Mouse (Mus musculus): ENCODE measurements around the gene Snx9. TPM values are rescaled to one million over a fixed set of nuclear protein-coding genes. Genes with fewer than 3 reads are reported as not detected.

Snx9 gene
- polyA plus RNA-seq, 2 experiments = 9.4 to 11.6 TPM

GRCm38 (mm10) chr17:5806823-5807222 is 34.3 kb upstream of the Snx9 start:
- Histone ChIP-seq H3K4me3 (ENCODE audit: insufficient read depth in 1 of 2, low read depth in 2 of 2, low read length in 2 of 2) (no peak overlapping the region), H3K27ac (no peak overlapping the region), H3K36me3 (replicated peaks; ENCODE audit: control insufficient read depth, insufficient read depth, low read depth) (no peaks in the 10 kb centered on the region), H3K9me3 (ENCODE audit: control insufficient read depth, low read length) (no peaks in the 10 kb centered on the region), H3K4me2 (ENCODE audit: low read depth) (no peak overlapping the region), H3K4me1 (replicated peaks; ENCODE audit: control insufficient read depth in 2 of 2, insufficient read depth in 2 of 2, low read length in 1 of 2) (peaks cover 0 to 15% of the 10 kb centered on the region in 2 experiments; a peak in 3 of 4 replicates), H3K27me3 (ENCODE audit: control insufficient read depth, insufficient read depth, low read length) (no peaks in the 10 kb centered on the region), H3K9ac (replicated peaks) (no peak overlapping the region)
- DNase-seq (ENCODE audit: low read depth in 3 of 3, low spot score in 3 of 3) (no peak), ATAC-seq (ENCODE audit: insufficient read depth) (no peak)
- 65% methylated on average over 2 of the region's 2 CpGs for WGBS (ENCODE audit: insufficient replicate concordance)
- TF ChIP-seq CTCF (IDR thresholded peaks at IDR 0.05; ENCODE audit: low read depth) (no peak), EP300 (IDR thresholded peaks at IDR 0.05; ENCODE audit: low read depth) (no peak)

GRCm38 (mm10) chr17:5807847-5808386 is 33.2 kb upstream of the Snx9 start:
- Histone ChIP-seq H3K9ac (replicated peaks) (no peak overlapping the region), H3K4me2 (ENCODE audit: low read depth) (no peak overlapping the region), H3K9me3 (ENCODE audit: control insufficient read depth, low read length) (no peaks in the 10 kb centered on the region), H3K4me3 (ENCODE audit: insufficient read depth in 1 of 2, low read depth in 2 of 2, low read length in 2 of 2) (no peak overlapping the region), H3K27me3 (ENCODE audit: control insufficient read depth, insufficient read depth, low read length) (no peaks in the 10 kb centered on the region), H3K36me3 (replicated peaks; ENCODE audit: control insufficient read depth, insufficient read depth, low read depth) (no peaks in the 10 kb centered on the region), H3K27ac (no peak overlapping the region), H3K4me1 (replicated peaks; ENCODE audit: control insufficient read depth in 2 of 2, insufficient read depth in 2 of 2, low read length in 1 of 2) (peaks cover 0 to 6% of the 10 kb centered on the region in 2 experiments; a peak in 2 of 4 replicates)
- 25% methylated on average over 3 of the region's 3 CpGs for WGBS (ENCODE audit: insufficient replicate concordance)
- no peak for ATAC-seq (ENCODE audit: insufficient read depth)
- TF ChIP-seq EP300 (IDR thresholded peaks at IDR 0.05; ENCODE audit: low read depth) = no peak
- TF ChIP-seq CTCF (IDR thresholded peaks at IDR 0.05; ENCODE audit: low read depth) = no peak
- no peak for DNase-seq (ENCODE audit: low read depth in 3 of 3, low spot score in 3 of 3)

- TF ChIP-seq CTCF (IDR thresholded peaks at IDR 0.05; ENCODE audit: low read depth) (no peak), EP300 (IDR thresholded peaks at IDR 0.05; ENCODE audit: low read depth) (no peak)
- no peak overlapping the region for H3K4me2 ChIP-seq (ENCODE audit: low read depth)
- no peaks in the 10 kb centered on the region for H3K27me3 ChIP-seq (ENCODE audit: control insufficient read depth, insufficient read depth, low read length)
- H3K9ac ChIP-seq (replicated peaks) = no peak overlapping the region
- peaks cover 0 to 3% of the 10 kb centered on the region in 2 experiments; a peak in 1 of 4 replicates for H3K4me1 ChIP-seq (replicated peaks; ENCODE audit: control insufficient read depth in 2 of 2, insufficient read depth in 2 of 2, low read length in 1 of 2)
- no peak for DNase-seq (ENCODE audit: low read depth in 3 of 3, low spot score in 3 of 3)
- 35% methylated on average over 8 of the region's 8 CpGs for WGBS (ENCODE audit: insufficient replicate concordance)
- no peak overlapping the region for H3K4me3 ChIP-seq (ENCODE audit: insufficient read depth in 1 of 2, low read depth in 2 of 2, low read length in 2 of 2)
- no peaks in the 10 kb centered on the region for H3K36me3 ChIP-seq (replicated peaks; ENCODE audit: control insufficient read depth, insufficient read depth, low read depth)
- no peak overlapping the region for H3K27ac ChIP-seq
- ATAC-seq (ENCODE audit: insufficient read depth) = no peak
- H3K9me3 ChIP-seq (ENCODE audit: control insufficient read depth, low read length) = no peaks in the 10 kb centered on the region
These were observed 27.1 kb upstream of the Snx9 start for GRCm38 (mm10) chr17:5813863-5814640.

- DNase-seq (ENCODE audit: low read depth in 3 of 3, low spot score in 3 of 3) (no peak), ATAC-seq (ENCODE audit: insufficient read depth) (no peak)
- no peak for TF ChIP-seq EP300 (IDR thresholded peaks at IDR 0.05; ENCODE audit: low read depth)
- no peak for TF ChIP-seq CTCF (IDR thresholded peaks at IDR 0.05; ENCODE audit: low read depth)
- Histone ChIP-seq H3K9me3 (ENCODE audit: control insufficient read depth, low read length) (no peaks in the 10 kb centered on the region), H3K4me2 (ENCODE audit: low read depth) (no peak overlapping the region), H3K4me3 (ENCODE audit: insufficient read depth in 1 of 2, low read depth in 2 of 2, low read length in 2 of 2) (no peak overlapping the region), H3K36me3 (replicated peaks; ENCODE audit: control insufficient read depth, insufficient read depth, low read depth) (no peaks in the 10 kb centered on the region), H3K27ac (no peak overlapping the region), H3K4me1 (replicated peaks; ENCODE audit: control insufficient read depth in 2 of 2, insufficient read depth in 2 of 2, low read length in 1 of 2) (peaks cover 0 to 3% of the 10 kb centered on the region in 2 experiments; a peak in 1 of 4 replicates), H3K27me3 (ENCODE audit: control insufficient read depth, insufficient read depth, low read length) (no peaks in the 10 kb centered on the region), H3K9ac (replicated peaks) (no peak overlapping the region)
- 14% methylated on average over 1 of the region's 1 CpGs for WGBS (ENCODE audit: insufficient replicate concordance)
These were observed 26.5 kb upstream of the Snx9 start for GRCm38 (mm10) chr17:5814641-5814920.

GRCm38 (mm10) chr17:5817871-5818270 is 23.3 kb upstream of the Snx9 start:
- Histone ChIP-seq H3K27ac (no peak overlapping the region), H3K4me1 (replicated peaks; ENCODE audit: control insufficient read depth in 2 of 2, insufficient read depth in 2 of 2, low read length in 1 of 2) (peaks cover 0 to 3% of the 10 kb centered on the region in 2 experiments; a peak in 1 of 4 replicates), H3K9me3 (ENCODE audit: control insufficient read depth, low read length) (no peaks in the 10 kb centered on the region), H3K36me3 (replicated peaks; ENCODE audit: control insufficient read depth, insufficient read depth, low read depth) (no peaks in the 10 kb centered on the region), H3K9ac (replicated peaks) (no peak overlapping the region), H3K4me2 (ENCODE audit: low read depth) (no peak overlapping the region), H3K4me3 (ENCODE audit: insufficient read depth in 1 of 2, low read depth in 2 of 2, low read length in 2 of 2) (no peak overlapping the region), H3K27me3 (ENCODE audit: control insufficient read depth, insufficient read depth, low read length) (no peaks in the 10 kb centered on the region)
- DNase-seq (ENCODE audit: low read depth in 3 of 3, low spot score in 3 of 3) (no peak), ATAC-seq (ENCODE audit: insufficient read depth) (no peak)
- 61% methylated on average over 2 of the region's 2 CpGs for WGBS (ENCODE audit: insufficient replicate concordance)
- TF ChIP-seq EP300 (IDR thresholded peaks at IDR 0.05; ENCODE audit: low read depth) = no peak
- no peak for TF ChIP-seq CTCF (IDR thresholded peaks at IDR 0.05; ENCODE audit: low read depth)

All from liver, embryonic 14.5 days (tissue).